In the genomic region with DNA sequence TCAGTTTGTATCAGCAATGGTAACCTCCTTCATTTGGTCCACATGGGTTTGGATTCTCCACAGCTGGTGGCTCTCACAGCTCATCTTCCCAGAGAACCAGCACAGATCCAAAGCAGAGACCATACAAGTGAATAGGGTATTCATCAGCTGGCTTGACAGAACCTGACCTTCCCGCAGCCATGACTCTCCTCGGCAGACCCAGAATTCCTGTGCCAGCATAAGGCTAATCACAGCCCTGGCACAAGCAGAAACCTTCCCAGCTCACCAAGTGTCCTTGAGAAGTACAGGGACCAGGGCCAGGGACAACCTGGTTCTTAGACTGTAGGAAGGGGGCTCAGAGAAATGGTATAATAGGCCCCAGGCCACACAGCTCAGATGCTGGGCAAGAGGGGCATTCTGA, we compare ENCODE assay signal across 20 mouse cellular contexts. TPM values are rescaled to one million over a fixed set of nuclear protein-coding genes. Genes with fewer than 3 reads are reported as not detected.
"Had no signal": no experiment of that assay in that cellular context is flagged by ENCODE, and none has a peak within 500 bp of the region (broad histone marks: within the 10 kb centered on the region; RNA-seq: fewer than 3 reads in every experiment).

No protein-coding gene starts in this region.

- H3K4me2 ChIP-seq: lung, embryonic 14.5 days; midbrain, embryonic 12.5 days; neural tube, embryonic 13.5 days; neural tube, embryonic 15.5 days had no signal

- DNase-seq: lung, embryonic 14.5 days; lung, postnatal 10 days; lung, postnatal 4 days; midbrain, embryonic 14.5 days; retina, postnatal 1 day; right cerebral cortex, adult 18-20 months; right cerebral cortex, postnatal 25 days; right cerebral cortex, postnatal 4 days; spleen, adult 18-20 months; thymus, adult 18-20 months; thymus, postnatal 14 days; thymus, postnatal 36 days had no signal

- H3K9me3 ChIP-seq: midbrain, embryonic 10.5 days; midbrain, embryonic 12.5 days; neural tube, embryonic 13.5 days; neural tube, embryonic 15.5 days had no signal

- H3K9ac ChIP-seq: lung, embryonic 14.5 days; midbrain, embryonic 12.5 days; neural tube, embryonic 13.5 days; neural tube, embryonic 15.5 days had no signal

- H3K4me3 ChIP-seq: midbrain, embryonic 10.5 days; midbrain, embryonic 12.5 days; myocyte; neural tube, embryonic 13.5 days; neural tube, embryonic 15.5 days had no signal

- ATAC-seq: midbrain, embryonic 16.5 days had no signal

- H3K36me3 ChIP-seq: midbrain, embryonic 10.5 days; midbrain, embryonic 12.5 days; neural tube, embryonic 13.5 days; neural tube, embryonic 15.5 days had no signal

- H3K27ac ChIP-seq: midbrain, embryonic 12.5 days; neural tube, embryonic 13.5 days; neural tube, embryonic 15.5 days had no signal

RNA-seq across cellular contexts. Expression of gene Shisal1, which starts 6.2 kb away (rescaled TPM):
- total RNA-seq: megakaryocyte, adult 5-6 weeks; megakaryocyte-erythroid progenitor cell, adult 5-6 weeks had no signal
